Mouse (Mus musculus) lung, postnatal 0 days (tissue): ENCODE data around the gene Aipl1. TPM values are rescaled to one million over a fixed set of nuclear protein-coding genes. Genes with fewer than 3 reads are reported as not detected.

Source experiments
- ATAC-seq: fragments of 200-750 bp; cut with Nextera tagmentation; 2 replicates; pipeline ENCODE4 v1.8.0; 2017; ENCODE audit warnings: moderate library complexity
- DNase-seq: peaks from one replicate; pipeline ENCODE4 v3.0.0-alpha.2; 2016; ENCODE audit warnings: low spot score
- H3K27ac ChIP-seq: fragments of 300-500 bp; sonication (generic); 2 replicates; pipeline ENCODE4 v1.5.1; 2014; ENCODE audit warnings: antibody characterized with exemption, mild to moderate bottlenecking, low read length, mixed read lengths
- H3K27me3 ChIP-seq: fragments of 300-500 bp; sonication (generic); replicated peaks from 2 replicates; pipeline ENCODE4 v1.6.1; 2014; ENCODE audit warnings: low read length, mixed read lengths; ENCODE audit not compliant: insufficient read depth
- H3K36me3 ChIP-seq: fragments of 300-500 bp; sonication (generic); 2 replicates; pipeline ENCODE4 v1.6.1; 2014; ENCODE audit warnings: low read length, mixed read lengths; ENCODE audit not compliant: insufficient read depth
- H3K4me1 ChIP-seq: fragments of 300-500 bp; sonication (generic); 2 replicates; pipeline ENCODE4 v1.6.1; 2014; ENCODE audit warnings: antibody characterized with exemption, low read depth, low read length, mixed read lengths; ENCODE audit not compliant: insufficient read depth
- H3K4me2 ChIP-seq: fragments of 300-500 bp; sonication (generic); replicated peaks from 2 replicates; pipeline ENCODE4 v1.6.1; 2014; ENCODE audit warnings: low read depth, mild to moderate bottlenecking, low read length, moderate library complexity, mixed read lengths
- H3K4me3 ChIP-seq: fragments of 300-500 bp; sonication (generic); 2 replicates; pipeline ENCODE4 v1.5.1; 2014; ENCODE audit warnings: low read depth, low read length
- H3K9ac ChIP-seq: fragments of 300-500 bp; sonication (generic); replicated peaks from 2 replicates; pipeline ENCODE4 v1.6.1; 2014; ENCODE audit warnings: low read depth, mild to moderate bottlenecking
- H3K9me3 ChIP-seq: fragments of 300-500 bp; sonication (generic); 2 replicates; pipeline ENCODE4 v1.6.1; 2016; ENCODE audit warnings: low read length, mixed read lengths
- CTCF ChIP-seq: IDR thresholded peaks from 2 replicates; pipeline ENCODE4 v1.5.1; 2016; ENCODE audit warnings: antibody characterized with exemption, mild to moderate bottlenecking
- EP300 ChIP-seq: IDR thresholded peaks from 2 replicates; pipeline ENCODE4 v1.6.1; 2016; ENCODE audit warnings: antibody characterized with exemption, mild to moderate bottlenecking, control low read depth
- WGBS: fragments of 180-500 bp; shearing (Covaris S2); extraction: QIAGEN DNeasy Blood & Tissue Kit; methylation state at CpG from one replicate; pipeline ENCODE4 v1.1.7; 2014; 5-methylcytosine and 5-hydroxymethylcytosine counted together
- polyA plus RNA-seq: library from polyadenylated mRNA; unstranded; fragments of >200 nt; fragmentation: Nextera tagmentation; extraction: Ambion mirVana; gene quantifications from 2 replicates; pipeline ENCODE4 v1.2.1, GENCODE M21; 2015

Gene Aipl1
- 0.27 and 0.30 TPM in 2 replicates for polyA plus RNA-seq

- Histone ChIP-seq H3K4me1 (no peaks in the 10 kb centered on the region), H3K27me3 (no peaks in the 10 kb centered on the region), H3K9ac (no peak within 1 kb of the TSS), H3K9me3 (no peaks in the 10 kb centered on the region), H3K4me3 (no peak within 1 kb of the TSS), H3K4me2 (no peak within 1 kb of the TSS), H3K27ac (no peak within 1 kb of the TSS), H3K36me3 (no peaks in the 10 kb centered on the region)
- WGBS: 64% methylated on average over 4 of the region's 4 CpGs
- no peak for DNase-seq
- no peak for TF ChIP-seq CTCF
- no peak for TF ChIP-seq EP300
- ATAC-seq: no peak
Measured at GRCm38 (mm10) chr11:72037409-72037808, at the start of gene Aipl1. Aipl1 (minus strand) TSS chr11:72037509.

DNA sequence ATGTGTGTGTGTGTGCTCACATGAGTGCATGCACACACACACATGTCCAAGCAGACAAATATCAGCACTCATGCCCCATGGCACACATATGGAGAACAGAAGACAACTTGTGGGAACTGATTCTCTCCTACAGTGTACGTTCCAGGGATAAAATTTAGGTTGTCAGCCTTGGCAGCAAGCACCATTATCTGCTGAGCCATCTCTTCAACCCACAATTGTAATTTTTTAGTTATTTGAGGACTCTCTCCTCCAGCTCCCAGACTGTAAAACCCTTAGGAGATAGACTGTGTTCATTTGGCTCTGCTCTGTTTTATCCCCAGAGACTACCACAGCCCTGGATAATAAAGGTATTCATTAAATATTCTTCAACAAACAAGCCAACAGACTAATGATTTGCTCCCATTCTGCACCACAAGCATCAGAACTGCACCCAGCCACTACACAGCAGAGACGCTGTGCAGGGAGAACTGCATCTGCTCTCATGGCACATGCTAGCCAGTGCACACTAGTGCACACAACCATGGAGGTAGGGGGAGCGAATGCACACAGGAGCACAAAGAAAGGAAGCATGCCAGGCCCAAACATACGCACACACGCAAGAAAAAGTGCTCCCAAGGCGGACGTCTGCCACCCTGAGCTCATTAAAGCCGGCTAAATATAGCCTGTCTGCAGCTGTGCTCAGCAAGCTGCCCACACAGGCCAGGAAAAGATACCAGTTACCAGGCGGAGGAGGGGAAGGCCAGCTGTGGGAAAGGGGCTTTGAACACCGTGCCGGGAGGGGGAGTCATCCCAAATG lies 49.1 kb upstream of the Aipl1 start:
- no peak for ATAC-seq
- H3K36me3 ChIP-seq: no peaks in the 10 kb centered on the region
- no peak overlapping the region for H3K9ac ChIP-seq
- no peaks in the 10 kb centered on the region for H3K27me3 ChIP-seq
- H3K27ac ChIP-seq: no peak overlapping the region
- H3K4me2 ChIP-seq: no peak overlapping the region
- H3K4me1 ChIP-seq: no peaks in the 10 kb centered on the region
- H3K4me3 ChIP-seq: no peak overlapping the region
- no peak for DNase-seq
- TF ChIP-seq EP300: no peak
- WGBS: 42% methylated on average over 11 of the region's 11 CpGs
- H3K9me3 ChIP-seq: no peaks in the 10 kb centered on the region

DNA sequence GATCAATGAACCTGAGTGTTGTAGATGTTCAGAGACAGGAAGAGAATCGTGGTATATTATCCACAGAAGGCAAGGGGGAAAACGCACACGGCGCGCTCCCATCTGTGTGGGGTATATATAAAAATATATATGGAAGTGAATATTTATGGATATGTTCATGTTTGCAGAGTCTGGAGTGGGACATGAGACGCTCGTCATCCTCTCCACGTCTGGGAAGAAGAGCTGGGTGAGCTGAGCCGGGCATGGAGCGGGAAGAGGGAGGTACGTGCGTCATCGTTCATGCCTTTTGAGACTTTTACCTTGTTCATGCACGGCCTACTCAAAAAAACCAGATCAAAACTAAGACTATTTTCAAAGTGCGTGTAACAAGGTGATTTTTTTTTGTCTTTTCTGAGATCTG lies 47.0 kb upstream of the Aipl1 start:
- H3K27ac ChIP-seq: no peak overlapping the region
- H3K27me3 ChIP-seq: no peaks in the 10 kb centered on the region
- no peaks in the 10 kb centered on the region for H3K9me3 ChIP-seq
- no peak overlapping the region for H3K9ac ChIP-seq
- ATAC-seq (no peak), DNase-seq (no peak)
- no peak for TF ChIP-seq EP300
- no peak for TF ChIP-seq CTCF
- no peaks in the 10 kb centered on the region for H3K4me1 ChIP-seq
- no peak overlapping the region for H3K4me2 ChIP-seq
- 92% methylated on average over 15 of the region's 15 CpGs for WGBS
- H3K36me3 ChIP-seq: no peaks in the 10 kb centered on the region
- H3K4me3 ChIP-seq: no peak overlapping the region

GRCm38 (mm10) chr11:72082601-72083000 lies 45.3 kb upstream of the Aipl1 start:
- Histone ChIP-seq H3K4me3 (no peak overlapping the region), H3K27ac (no peak overlapping the region), H3K27me3 (no peaks in the 10 kb centered on the region), H3K36me3 (no peaks in the 10 kb centered on the region), H3K4me1 (no peaks in the 10 kb centered on the region), H3K9me3 (no peaks in the 10 kb centered on the region), H3K4me2 (no peak overlapping the region), H3K9ac (no peak overlapping the region)
- TF ChIP-seq EP300: no peak
- no peak for TF ChIP-seq CTCF
- no peak for DNase-seq
- peak; percentile 47; the same call in 1 of the 2 replicates for ATAC-seq
- WGBS: 79% methylated on average over 4 of the region's 4 CpGs

GRCm38 (mm10) chr11:72080461-72080860 lies 43.2 kb upstream of the Aipl1 start:
- Histone ChIP-seq H3K36me3 (no peaks in the 10 kb centered on the region), H3K27me3 (no peaks in the 10 kb centered on the region), H3K27ac (no peak overlapping the region), H3K9ac (no peak overlapping the region), H3K4me3 (no peak overlapping the region), H3K9me3 (no peaks in the 10 kb centered on the region), H3K4me2 (no peak overlapping the region), H3K4me1 (no peaks in the 10 kb centered on the region)
- no peak for ATAC-seq
- DNase-seq: no peak
- no peak for TF ChIP-seq CTCF
- no peak for TF ChIP-seq EP300
- WGBS: 80% methylated on average over 6 of the region's 6 CpGs

DNA sequence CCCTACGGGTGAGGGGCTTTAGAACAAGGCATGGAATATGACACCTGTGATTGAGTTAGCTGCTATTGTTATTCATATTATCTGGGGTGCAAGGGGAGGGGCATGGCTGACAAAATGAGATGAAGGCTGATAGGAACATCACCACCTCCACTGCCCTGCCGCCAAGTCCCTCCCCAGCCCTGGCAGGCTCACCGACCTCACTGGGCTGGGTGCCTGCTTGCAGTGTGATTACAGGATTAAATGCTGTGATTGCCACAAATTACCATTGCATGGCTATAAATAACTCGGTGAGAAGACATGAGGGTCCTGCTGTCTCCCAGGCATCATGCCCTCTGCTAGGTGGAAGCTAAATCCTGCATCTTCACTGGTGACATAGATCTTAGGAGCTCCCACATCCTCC lies 41.3 kb upstream of the Aipl1 start:
- TF ChIP-seq CTCF (no peak), EP300 (no peak)
- H3K4me2 ChIP-seq: no peak overlapping the region
- H3K9me3 ChIP-seq: no peaks in the 10 kb centered on the region
- no peaks in the 10 kb centered on the region for H3K36me3 ChIP-seq
- ATAC-seq: no peak
- no peak overlapping the region for H3K4me3 ChIP-seq
- no peak overlapping the region for H3K27ac ChIP-seq
- H3K27me3 ChIP-seq: no peaks in the 10 kb centered on the region
- no peak for DNase-seq
- H3K9ac ChIP-seq: no peak overlapping the region
- no peaks in the 10 kb centered on the region for H3K4me1 ChIP-seq
- WGBS: 47% methylated on average over 4 of the region's 4 CpGs

GRCm38 (mm10) chr11:72078056-72078455 lies 40.7 kb upstream of the Aipl1 start:
- DNase-seq: no peak

More at GRCm38 (mm10) chr11:72078056-72078455, 40.7 kb upstream of the Aipl1 start:
- no peak for TF ChIP-seq EP300
- peak; percentile 23; the same call in 1 of the 2 replicates for TF ChIP-seq CTCF
- Histone ChIP-seq H3K9me3 (no peaks in the 10 kb centered on the region), H3K9ac (no peak overlapping the region), H3K4me2 (no peak overlapping the region), H3K36me3 (no peaks in the 10 kb centered on the region), H3K27me3 (no peaks in the 10 kb centered on the region), H3K4me1 (no peaks in the 10 kb centered on the region), H3K27ac (no peak overlapping the region), H3K4me3 (no peak overlapping the region)
- ATAC-seq: no peak
- 36% methylated on average over 3 of the region's 3 CpGs for WGBS
